Mouse (Mus musculus) heart, embryonic 12.5 days (tissue): ENCODE results near the gene Greb1. TPM values are rescaled to one million over a fixed set of nuclear protein-coding genes. Genes with fewer than 3 reads are reported as not detected.
"Not testable (repeated sequence)": the region's sequence is repeated elsewhere in the genome, so short reads cannot be mapped to it uniquely, and the experiment has no call there.

Experiments
- ATAC-seq: fragments of 200-750 bp; cut with Nextera tagmentation; 2 replicates; pipeline ENCODE4 v1.8.0; 2017; ENCODE audit warnings: moderate TSS enrichment, moderate library complexity; ENCODE audit not compliant: insufficient number of reproducible peaks, low FRiP score
- H3K27ac ChIP-seq: fragments of 300-500 bp; sonication (generic); 2 replicates; pipeline ENCODE4 v1.5.1; 2016; ENCODE audit warnings: mild to moderate bottlenecking, moderate library complexity; ENCODE audit not compliant: poor library complexity, severe bottlenecking
- H3K27me3 ChIP-seq: fragments of 300-500 bp; sonication (generic); replicated peaks from 2 replicates; pipeline ENCODE4 v1.6.1; 2016; ENCODE audit warnings: mild to moderate bottlenecking, moderate library complexity
- H3K36me3 ChIP-seq: fragments of 300-500 bp; sonication (generic); 2 replicates; pipeline ENCODE4 v1.6.1; 2016; ENCODE audit warnings: mild to moderate bottlenecking, moderate library complexity
- H3K4me1 ChIP-seq: fragments of 300-500 bp; sonication (generic); replicated peaks from 2 replicates; pipeline ENCODE4 v1.6.1; 2016; ENCODE audit warnings: mild to moderate bottlenecking
- H3K4me2 ChIP-seq: fragments of 300-500 bp; sonication (generic); 2 replicates; pipeline ENCODE4 v1.6.1; 2016; ENCODE audit warnings: mild to moderate bottlenecking, moderate library complexity
- H3K4me3 ChIP-seq: fragments of 300-500 bp; sonication (generic); 2 replicates; pipeline ENCODE4 v1.5.1; 2016; ENCODE audit warnings: mild to moderate bottlenecking
- H3K9ac ChIP-seq: fragments of 300-500 bp; sonication (generic); 2 replicates; pipeline ENCODE4 v1.6.1; 2016; ENCODE audit warnings: mild to moderate bottlenecking, moderate library complexity
- H3K9me3 ChIP-seq: fragments of 300-500 bp; sonication (generic); replicated peaks from 2 replicates; pipeline ENCODE4 v1.6.1; 2016; ENCODE audit warnings: mild to moderate bottlenecking, moderate library complexity
- WGBS: fragments of 180-500 bp; shearing (Covaris S2); methylation state at CpG from one replicate; pipeline ENCODE4 v1.1.7; 2016; 5-methylcytosine and 5-hydroxymethylcytosine counted together
- polyA plus RNA-seq: library from polyadenylated mRNA; unstranded; fragments of >200 nt; fragmentation: Nextera tagmentation; extraction: Ambion mirVana; gene quantifications from 2 replicates; pipeline ENCODE4 v1.2.1, GENCODE M21; 2016

Gene Greb1
- polyA plus RNA-seq, 1 experiment from 2014 or later = 1.7 TPM

DNA sequence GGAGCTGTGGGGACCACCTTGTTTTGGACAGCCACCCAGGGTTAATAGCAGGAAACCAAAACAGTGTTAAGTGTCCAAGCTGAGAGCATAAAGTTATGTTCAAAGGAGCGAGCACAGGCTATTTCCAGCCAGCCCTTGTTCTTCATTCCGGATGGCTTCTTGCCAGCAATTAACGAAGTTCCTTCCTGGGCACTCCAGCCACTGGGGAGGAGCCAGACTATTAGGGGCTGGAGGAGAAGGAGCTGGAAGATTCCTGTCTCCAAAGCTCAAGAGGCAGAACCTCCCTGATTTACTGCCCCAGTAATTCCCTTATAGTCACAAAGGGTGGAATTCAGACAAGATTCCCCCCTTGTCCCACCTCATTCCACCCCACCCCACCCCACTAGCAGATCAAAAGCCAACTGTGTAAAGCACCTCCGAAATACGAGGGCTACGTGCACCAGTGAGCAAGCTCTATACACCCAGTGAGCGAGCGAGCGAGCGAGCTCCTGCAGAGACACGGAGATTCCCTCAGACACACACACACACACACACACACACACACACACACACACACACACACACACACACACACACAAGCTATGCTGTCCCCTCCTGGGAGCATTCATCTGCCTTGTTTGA is 69.5 kb downstream of the Greb1 start:
- H3K4me3 ChIP-seq = no peak overlapping the region
- ATAC-seq = no peak
- H3K9ac ChIP-seq = no peak overlapping the region
- peaks cover 29% of the 10 kb centered on the region for H3K4me1 ChIP-seq
- H3K27ac ChIP-seq = peak overlapping the region; percentile 55
- no peaks in the 10 kb centered on the region for H3K9me3 ChIP-seq
- 65% methylated on average over 11 of the region's 11 CpGs for WGBS
- no peaks in the 10 kb centered on the region for H3K36me3 ChIP-seq
- H3K4me2 ChIP-seq = peak overlapping the region; percentile 25; the same call in 1 of the 2 replicates
- no peaks in the 10 kb centered on the region for H3K27me3 ChIP-seq

DNA sequence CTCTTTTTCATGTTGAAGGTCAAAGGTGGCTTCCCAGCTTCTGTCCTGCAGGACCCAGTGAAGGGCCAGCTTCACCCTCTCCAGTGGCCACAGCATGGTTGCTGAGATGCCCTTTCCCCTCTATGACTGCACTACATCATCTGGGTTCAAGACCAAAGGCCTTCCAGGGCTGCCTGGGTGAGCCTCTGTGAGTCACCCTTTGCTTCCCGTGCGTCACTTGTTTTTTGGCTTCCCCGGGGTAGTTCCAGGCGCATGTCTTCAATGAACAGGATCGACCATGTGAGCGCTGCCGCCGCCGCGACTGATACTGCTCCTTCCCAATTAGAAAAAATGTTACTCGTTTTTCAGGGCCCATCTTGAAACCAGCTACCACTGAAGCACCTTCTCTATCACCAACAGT is 70.5 kb downstream of the Greb1 start:
- 0 out of 2 replicates have a peak overlapping the region, but pooled peaks have one; percentile 5 for H3K27ac ChIP-seq
- no peak overlapping the region for H3K4me3 ChIP-seq
- no peaks in the 10 kb centered on the region for H3K36me3 ChIP-seq
- H3K4me1 ChIP-seq = peaks cover 32% of the 10 kb centered on the region
- ATAC-seq = no peak
- H3K9ac ChIP-seq = no peak overlapping the region
- WGBS = 87% methylated on average over 11 of the region's 11 CpGs
- H3K27me3 ChIP-seq = no peaks in the 10 kb centered on the region
- H3K9me3 ChIP-seq = no peaks in the 10 kb centered on the region
- H3K4me2 ChIP-seq = no peak overlapping the region

DNA sequence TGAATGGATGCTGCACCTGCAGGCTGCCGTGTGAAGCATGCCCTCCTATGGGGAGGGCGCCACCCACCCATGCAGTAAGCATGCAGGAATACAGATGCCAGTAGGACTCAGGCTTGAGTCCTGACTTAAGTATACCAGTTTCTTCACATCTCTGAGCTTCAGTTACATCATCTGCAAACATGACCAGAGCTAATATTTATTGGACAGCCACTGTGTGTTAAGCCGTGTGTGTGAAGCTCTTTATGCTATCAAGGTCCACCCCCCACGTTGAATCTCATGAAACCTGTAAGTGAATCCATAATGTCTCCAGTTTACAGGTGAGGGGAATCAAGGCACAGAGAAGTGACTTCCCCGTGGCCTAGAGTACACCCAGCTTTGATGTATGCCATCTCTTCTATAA is 72.5 kb downstream of the Greb1 start:
- ATAC-seq = no peak
- Histone ChIP-seq H3K36me3 (no peaks in the 10 kb centered on the region), H3K9ac (no peak overlapping the region), H3K4me2 (no peak overlapping the region), H3K27ac (no peak overlapping the region), H3K4me3 (no peak overlapping the region), H3K27me3 (no peaks in the 10 kb centered on the region), H3K4me1 (peaks cover 37% of the 10 kb centered on the region), H3K9me3 (no peaks in the 10 kb centered on the region)
- WGBS = 82% methylated on average over 5 of the region's 5 CpGs

DNA sequence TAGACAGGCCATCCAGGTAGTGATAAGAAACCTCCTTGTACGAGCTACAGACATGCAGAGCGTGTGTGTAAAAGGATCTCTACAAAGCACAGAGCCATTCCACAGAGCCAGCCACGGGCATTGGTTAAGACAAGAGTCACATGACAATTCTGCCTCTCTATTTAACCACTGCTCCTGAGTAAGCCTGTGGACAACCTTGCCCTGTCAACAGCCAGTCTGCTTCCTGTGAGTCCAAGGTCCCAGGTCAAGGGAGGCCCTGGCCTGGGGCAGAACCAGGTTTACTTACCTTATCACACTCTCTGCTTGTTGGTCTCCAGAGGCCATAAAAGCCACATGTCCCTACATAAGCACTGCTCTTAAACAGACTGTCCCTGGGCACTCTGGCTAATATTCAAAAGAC is 74.5 kb downstream of the Greb1 start:
- Histone ChIP-seq H3K9me3 (no peaks in the 10 kb centered on the region), H3K27ac (no peak overlapping the region; the same call in 1 of the 2 replicates), H3K4me3 (no peak overlapping the region), H3K27me3 (no peaks in the 10 kb centered on the region), H3K36me3 (no peaks in the 10 kb centered on the region), H3K4me2 (no peak overlapping the region), H3K4me1 (peaks cover 33% of the 10 kb centered on the region), H3K9ac (no peak overlapping the region)
- 22% methylated on average over 3 of the region's 3 CpGs for WGBS
- ATAC-seq = peak; percentile 50; the same call in 1 of the 2 replicates

DNA sequence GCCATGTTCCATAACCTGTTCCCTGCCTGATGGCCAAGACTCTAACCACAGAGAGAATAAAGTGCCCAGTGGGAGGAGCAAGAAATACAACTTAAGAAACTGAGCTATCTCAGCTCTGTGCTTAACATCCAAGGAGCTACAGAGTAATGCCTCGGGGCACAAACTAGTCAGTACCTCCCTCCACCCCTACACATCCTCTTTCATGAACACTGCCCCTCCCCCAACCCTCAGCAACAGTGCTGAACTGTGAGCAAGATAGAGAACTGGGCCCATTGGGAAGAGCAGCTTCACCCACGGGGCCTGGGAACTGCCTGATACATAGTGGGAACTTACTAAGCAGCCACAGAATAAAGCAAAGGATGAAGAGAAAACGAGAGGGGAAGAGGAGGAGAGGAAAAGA is 77.1 kb downstream of the Greb1 start:
- Histone ChIP-seq H3K9ac (no peak overlapping the region), H3K4me2 (no peak overlapping the region), H3K27me3 (no peaks in the 10 kb centered on the region), H3K27ac (no peak overlapping the region), H3K4me1 (peaks cover 21% of the 10 kb centered on the region), H3K9me3 (no peaks in the 10 kb centered on the region), H3K4me3 (no peak overlapping the region), H3K36me3 (no peaks in the 10 kb centered on the region)
- 47% methylated on average over 3 of the region's 3 CpGs for WGBS
- ATAC-seq = no peak

DNA sequence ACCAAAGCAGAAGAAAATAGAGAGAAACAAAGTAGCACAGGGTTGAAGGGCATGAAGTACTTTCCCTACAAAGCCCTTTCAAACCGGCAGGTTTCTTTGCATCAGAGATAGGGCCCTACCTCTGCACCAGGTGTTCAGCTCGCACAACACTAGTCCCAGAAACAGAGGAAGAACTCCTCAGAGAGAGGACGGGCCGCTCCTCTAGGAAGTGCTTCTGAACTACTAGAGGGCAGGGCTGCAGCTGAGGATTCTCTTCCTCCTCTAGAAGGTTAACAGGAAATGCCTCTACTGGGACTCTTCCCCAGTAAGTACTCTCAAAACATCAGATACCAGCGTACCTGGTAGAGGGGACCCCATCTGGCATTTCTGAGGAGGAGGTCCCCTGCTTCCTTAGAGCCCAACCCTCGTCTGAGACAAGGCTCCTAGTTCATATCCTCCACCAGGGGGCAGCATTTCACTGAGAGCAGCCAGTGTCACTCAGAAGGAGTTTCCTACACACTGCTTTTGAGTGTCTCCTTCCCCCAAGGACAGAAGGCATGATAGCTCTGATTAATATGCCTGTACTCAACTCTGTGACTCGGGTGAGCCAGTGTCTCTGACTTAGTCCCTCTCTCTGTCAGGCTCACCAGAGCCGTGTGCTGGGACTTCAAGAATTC is 81.9 kb downstream of the Greb1 start:
- no peaks in the 10 kb centered on the region for H3K27me3 ChIP-seq
- no peak overlapping the region for H3K27ac ChIP-seq
- ATAC-seq = peak; percentile 26
- no peaks in the 10 kb centered on the region for H3K9me3 ChIP-seq
- 41% methylated on average over 8 of the region's 8 CpGs for WGBS
- no peak overlapping the region for H3K9ac ChIP-seq
- H3K4me3 ChIP-seq = no peak overlapping the region
- H3K4me1 ChIP-seq = peaks cover 5% of the 10 kb centered on the region; the same call in 1 of the 2 replicates
- no peak overlapping the region for H3K4me2 ChIP-seq
- H3K36me3 ChIP-seq = 0 out of 2 replicates have a peak, but pooled peaks cover 3% of the 10 kb centered on the region

DNA sequence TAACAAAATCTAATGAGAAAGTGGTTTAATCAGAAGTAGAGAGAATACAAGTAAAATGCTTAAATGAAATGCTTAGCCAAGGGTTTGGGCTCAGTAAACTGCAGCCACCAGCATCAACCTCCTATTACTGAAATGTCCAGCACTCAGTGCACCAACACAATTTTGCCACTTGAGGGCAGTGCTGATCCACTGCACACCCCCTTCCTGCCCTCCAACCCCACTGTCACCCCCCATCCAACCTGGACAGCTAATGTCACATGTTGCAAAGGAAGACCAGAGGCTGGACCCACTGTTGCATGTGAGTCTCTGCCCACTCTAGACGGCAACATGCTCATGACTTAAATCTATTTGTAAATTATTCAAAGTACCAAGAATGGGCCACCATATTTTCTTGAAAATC is 83.0 kb downstream of the Greb1 start:
- Histone ChIP-seq H3K27ac (no peak overlapping the region), H3K9ac (no peak overlapping the region), H3K4me3 (no peak overlapping the region), H3K9me3 (no peaks in the 10 kb centered on the region), H3K4me1 (no peaks in the 10 kb centered on the region), H3K36me3 (0 out of 2 replicates have a peak, but pooled peaks cover 3% of the 10 kb centered on the region), H3K4me2 (no peak overlapping the region), H3K27me3 (no peaks in the 10 kb centered on the region)
- 0 out of 2 replicates have a peak, but pooled peaks have one; percentile 22 for ATAC-seq
- 67% methylated on average over 1 of the region's 1 CpGs for WGBS

DNA sequence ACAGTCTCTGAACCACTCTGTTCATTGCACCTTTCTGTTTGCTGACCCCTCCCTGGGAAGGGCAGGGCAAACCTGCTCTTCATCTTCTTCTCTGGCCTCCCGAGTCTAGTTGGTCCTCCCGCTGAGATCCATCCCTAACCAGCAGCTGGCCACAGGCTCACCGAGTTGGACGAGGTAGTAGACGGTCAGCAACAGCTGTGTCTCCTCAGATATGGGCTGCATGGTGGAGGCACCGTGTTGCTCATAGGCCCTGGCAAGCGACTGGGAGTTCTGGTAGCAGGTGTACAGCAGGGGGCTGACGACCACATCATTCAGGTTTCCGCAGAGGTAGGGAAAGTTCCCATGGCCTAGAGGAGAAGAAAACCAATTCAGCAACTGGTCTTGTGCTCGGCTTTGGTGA is 86.1 kb downstream of the Greb1 start:
- WGBS = 79% methylated on average over 10 of the region's 10 CpGs
- Histone ChIP-seq H3K27ac (no peak overlapping the region), H3K9ac (no peak overlapping the region), H3K36me3 (0 out of 2 replicates have a peak, but pooled peaks cover 3% of the 10 kb centered on the region), H3K4me2 (no peak overlapping the region), H3K27me3 (no peaks in the 10 kb centered on the region), H3K4me1 (no peaks in the 10 kb centered on the region), H3K4me3 (no peak overlapping the region), H3K9me3 (no peaks in the 10 kb centered on the region)
- no peak for ATAC-seq

DNA sequence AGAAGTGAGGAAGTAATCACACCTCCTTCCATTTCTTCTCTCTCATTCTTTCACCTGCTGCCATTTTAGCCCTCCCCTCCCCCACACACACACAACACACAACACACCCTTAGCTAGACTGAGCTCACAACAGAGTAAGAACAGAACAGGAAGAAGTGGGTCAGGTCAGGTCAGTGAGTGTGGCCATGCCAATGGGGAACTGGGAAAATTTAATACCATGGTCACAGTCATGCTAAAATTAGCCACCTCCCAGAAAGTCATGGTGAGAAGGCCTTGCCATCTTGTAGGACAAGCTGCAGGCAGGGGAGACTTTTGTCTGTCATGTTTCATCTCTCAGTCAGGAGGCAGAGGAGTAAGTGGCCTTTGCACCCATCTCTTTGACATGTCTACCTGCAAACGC is 102.0 kb downstream of the Greb1 start:
- H3K27me3 ChIP-seq = no peaks in the 10 kb centered on the region
- H3K36me3 ChIP-seq = peaks cover 9% of the 10 kb centered on the region; the same call in 1 of the 2 replicates
- no peak overlapping the region for H3K4me3 ChIP-seq
- H3K4me2 ChIP-seq = no peak overlapping the region
- H3K9me3 ChIP-seq = no peaks in the 10 kb centered on the region
- H3K9ac ChIP-seq = no peak overlapping the region
- H3K27ac ChIP-seq = no peak overlapping the region
- 82% methylated on average over 1 of the region's 1 CpGs for WGBS
- no peak for ATAC-seq
- H3K4me1 ChIP-seq = 0 out of 2 replicates have a peak, but pooled peaks cover 5% of the 10 kb centered on the region

DNA sequence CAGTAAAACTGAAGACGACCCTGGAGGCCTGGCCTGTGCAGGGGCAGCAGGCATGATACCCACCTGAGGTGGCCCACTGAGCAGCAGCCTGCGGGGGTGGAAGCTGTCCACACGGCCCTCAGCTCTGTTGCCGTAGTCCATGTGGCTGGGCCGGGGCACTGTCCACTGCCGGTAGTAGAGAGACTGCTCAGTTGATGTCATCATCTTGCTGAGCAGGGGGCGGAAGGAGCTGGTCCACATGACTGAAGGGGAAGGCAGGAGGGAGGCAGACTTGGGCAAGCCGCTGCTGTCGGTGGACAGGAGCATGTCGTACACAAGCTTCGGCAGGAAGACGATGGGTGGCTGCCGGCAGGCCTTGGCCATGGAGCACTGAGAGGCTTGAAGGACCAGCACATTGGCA is 104.5 kb downstream of the Greb1 start:
- no peak overlapping the region for H3K4me3 ChIP-seq
- 0 out of 2 replicates have a peak, but pooled peaks cover 5% of the 10 kb centered on the region for H3K4me1 ChIP-seq
- no peaks in the 10 kb centered on the region for H3K9me3 ChIP-seq
- WGBS = 84% methylated on average over 13 of the region's 13 CpGs
- H3K9ac ChIP-seq = no peak overlapping the region
- H3K36me3 ChIP-seq = peaks cover 3% of the 10 kb centered on the region; the same call in 1 of the 2 replicates
- H3K27ac ChIP-seq = no peak overlapping the region
- H3K27me3 ChIP-seq = no peaks in the 10 kb centered on the region
- no peak for ATAC-seq
- H3K4me2 ChIP-seq = no peak overlapping the region

DNA sequence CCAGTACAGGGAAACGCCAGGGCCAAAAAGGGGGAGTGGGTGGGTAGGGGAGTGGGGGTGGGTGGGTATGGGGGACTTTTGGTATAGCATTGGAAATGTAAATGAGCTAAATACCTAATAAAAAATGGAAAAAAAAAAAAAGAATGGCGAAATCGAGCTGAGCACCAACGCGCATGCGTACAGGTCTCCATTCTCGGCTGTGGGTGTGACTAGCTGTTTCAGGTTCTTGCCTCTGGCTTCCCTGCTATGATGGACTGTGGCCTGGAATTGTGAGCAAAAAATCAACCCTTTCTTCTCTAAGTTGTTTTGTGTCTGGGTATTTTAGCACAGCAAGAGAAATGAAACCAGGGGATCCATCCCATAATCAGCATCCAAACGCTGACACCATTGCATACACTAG is 105.4 kb downstream of the Greb1 start:
- not testable (repeated sequence) for H3K4me3 ChIP-seq, ATAC-seq, H3K9me3 ChIP-seq, H3K9ac ChIP-seq, H3K27me3 ChIP-seq, H3K36me3 ChIP-seq, H3K4me1 ChIP-seq, H3K4me2 ChIP-seq, H3K27ac ChIP-seq
- WGBS = 92% methylated on average over 7 of the region's 8 CpGs
